Mouse (Mus musculus) liver, adult 2 months (tissue): Measurements from ENCODE around the gene Gm17622. TPM values are rescaled to one million over a fixed set of nuclear protein-coding genes. Genes with fewer than 3 reads are reported as not detected.

Experiments used
- DNase-seq: peaks from one replicate; pipeline ENCODE4 v3.0.0-alpha.2; 2011; ENCODE audit warnings: low read depth, low spot score; ENCODE audit errors: extremely low read depth
- H3K27ac ChIP-seq: fragments of 200-500 bp; replicated peaks from 2 replicates; pipeline ENCODE4 v1.5.1; 2012; ENCODE audit warnings: low read depth, mild to moderate bottlenecking, control low read depth, inconsistent platforms, low read length; ENCODE audit not compliant: insufficient read depth
- H3K27me3 ChIP-seq: fragments of 200-500 bp; 2 replicates; pipeline ENCODE4 v1.6.1; 2012; ENCODE audit warnings: mild to moderate bottlenecking, moderate library complexity, low read length, inconsistent platforms; ENCODE audit not compliant: control insufficient read depth, insufficient read depth
- H3K36me3 ChIP-seq: fragments of 200-500 bp; 2 replicates; pipeline ENCODE4 v1.6.1; 2012; ENCODE audit warnings: low read length, inconsistent platforms; ENCODE audit not compliant: control insufficient read depth, insufficient read depth
- H3K4me1 ChIP-seq: fragments of 200-500 bp; 2 replicates; pipeline ENCODE4 v1.6.1; 2011; ENCODE audit warnings: low read length; ENCODE audit not compliant: control insufficient read depth, insufficient read depth
- H3K4me3 ChIP-seq: fragments of 200-500 bp; 2 replicates; pipeline ENCODE4 v1.5.1; 2011; ENCODE audit warnings: low read depth, mild to moderate bottlenecking, control low read depth, low read length, moderate library complexity; ENCODE audit not compliant: insufficient read depth
- H3K79me2 ChIP-seq: fragments of 200-500 bp; 2 replicates; pipeline ENCODE4 v1.6.1; 2012; ENCODE audit warnings: inconsistent platforms, mild to moderate bottlenecking, low read length, moderate library complexity; ENCODE audit not compliant: control insufficient read depth, insufficient read depth
- H3K9ac ChIP-seq: fragments of 200-500 bp; 2 replicates; pipeline ENCODE4 v1.6.1; 2012; ENCODE audit warnings: low read depth, mild to moderate bottlenecking, control low read depth, inconsistent platforms, low read length
- CTCF ChIP-seq: fragments of 200-500 bp; IDR thresholded peaks from 2 replicates; pipeline ENCODE4 v1.5.1; 2011; ENCODE audit warnings: low read depth, low read length, control low read depth
- POLR2A ChIP-seq: fragments of 200-500 bp; IDR thresholded peaks from 2 replicates; pipeline ENCODE4 v1.6.1; 2011; ENCODE audit warnings: low read length, control low read depth; ENCODE audit not compliant: insufficient read depth; ENCODE audit errors: extremely low read depth
- WGBS: fragments of 180-500 bp; shearing (Covaris S2); methylation state at CpG from one replicate; pipeline ENCODE4 v1.1.7; 2018; 5-methylcytosine and 5-hydroxymethylcytosine counted together
- polyA plus RNA-seq: library from polyadenylated mRNA; depleted of rRNA; stranded (reverse); fragments of >200 nt; gene quantifications from 2 replicates; pipeline ENCODE4 v1.2.3, GENCODE M21; 2012
- total RNA-seq: library from RNA; depleted of rRNA; stranded (reverse); fragments of >200 nt; gene quantifications from 2 replicates; pipeline ENCODE4 v1.2.3, GENCODE M21; 2014

Gm17622 gene
- total and polyA plus RNA-seq, 2 experiments: not detected

DNA sequence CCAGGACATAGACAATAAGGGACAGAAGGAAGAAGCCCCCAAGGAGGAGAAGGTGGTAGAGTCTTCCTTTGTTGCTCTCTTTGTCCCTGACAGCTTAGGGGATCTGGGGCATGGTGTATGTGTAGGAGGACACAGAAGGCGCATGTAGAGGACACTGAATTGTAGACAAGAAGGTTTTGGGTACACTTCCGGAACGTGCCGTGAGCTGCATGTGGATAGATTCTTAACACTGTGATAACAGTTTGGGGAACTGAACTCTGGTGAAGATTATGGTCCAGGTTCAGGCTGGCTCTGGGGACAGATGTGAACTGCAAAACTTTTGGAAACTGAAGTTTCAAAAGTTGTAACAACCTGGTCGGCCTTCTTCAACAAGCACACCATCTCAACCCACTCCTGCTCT lies 33.0 kb upstream of the Gm17622 start:
- H3K79me2 ChIP-seq: no peaks in the 10 kb centered on the region
- no peak overlapping the region for H3K4me3 ChIP-seq
- 94% methylated on average over 5 of the region's 5 CpGs for WGBS
- no peaks in the 10 kb centered on the region for H3K36me3 ChIP-seq
- DNase-seq: no peak
- H3K27me3 ChIP-seq: no peaks in the 10 kb centered on the region
- TF ChIP-seq POLR2A (no peak), CTCF (no peak)
- H3K27ac ChIP-seq: no peak overlapping the region
- no peak overlapping the region for H3K9ac ChIP-seq
- H3K4me1 ChIP-seq: 0 out of 2 replicates have a peak, but pooled peaks cover 3% of the 10 kb centered on the region

- Histone ChIP-seq H3K4me3 (no peak overlapping the region), H3K36me3 (no peaks in the 10 kb centered on the region), H3K9ac (no peak overlapping the region), H3K27me3 (no peaks in the 10 kb centered on the region), H3K4me1 (0 out of 2 replicates have a peak, but pooled peaks cover 3% of the 10 kb centered on the region), H3K27ac (no peak overlapping the region), H3K79me2 (no peaks in the 10 kb centered on the region)
- TF ChIP-seq POLR2A: no peak
- TF ChIP-seq CTCF: no peak
- DNase-seq: no peak
- WGBS: 89% methylated on average over 5 of the region's 5 CpGs
These were observed 32.5 kb upstream of the Gm17622 start for GRCm38 (mm10) chr13:96458018-96458417.

DNA sequence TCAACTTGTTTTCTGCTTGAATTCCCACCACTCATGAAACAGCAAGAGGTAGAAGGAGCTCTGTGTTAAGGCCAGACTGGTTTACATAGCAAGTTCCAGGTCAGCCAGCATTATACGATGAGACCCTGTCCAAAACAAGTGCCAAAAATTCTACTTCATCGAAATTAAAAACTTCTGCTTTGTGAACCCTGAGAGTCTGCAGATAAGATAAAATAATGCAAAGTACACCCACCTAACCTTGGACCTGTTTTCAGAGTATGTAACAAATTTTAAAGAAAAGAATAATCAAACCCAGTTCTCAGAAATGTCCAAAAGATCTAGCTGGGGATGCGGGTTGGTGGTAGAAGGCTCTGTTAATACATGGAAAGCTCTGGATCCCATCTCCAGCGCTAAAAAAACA lies 31.9 kb upstream of the Gm17622 start:
- DNase-seq: no peak
- no peaks in the 10 kb centered on the region for H3K79me2 ChIP-seq
- WGBS: 87% methylated on average over 4 of the region's 4 CpGs
- 0 out of 2 replicates have a peak, but pooled peaks cover 3% of the 10 kb centered on the region for H3K4me1 ChIP-seq
- no peaks in the 10 kb centered on the region for H3K27me3 ChIP-seq
- H3K4me3 ChIP-seq: no peak overlapping the region
- no peak for TF ChIP-seq CTCF
- TF ChIP-seq POLR2A: no peak
- H3K36me3 ChIP-seq: no peaks in the 10 kb centered on the region
- H3K27ac ChIP-seq: no peak overlapping the region
- H3K9ac ChIP-seq: no peak overlapping the region

GRCm38 (mm10) chr13:96462644-96463043 lies 27.9 kb upstream of the Gm17622 start:
- WGBS: 90% methylated on average over 1 of the region's 1 CpGs
- TF ChIP-seq POLR2A (no peak), CTCF (no peak)

DNA sequence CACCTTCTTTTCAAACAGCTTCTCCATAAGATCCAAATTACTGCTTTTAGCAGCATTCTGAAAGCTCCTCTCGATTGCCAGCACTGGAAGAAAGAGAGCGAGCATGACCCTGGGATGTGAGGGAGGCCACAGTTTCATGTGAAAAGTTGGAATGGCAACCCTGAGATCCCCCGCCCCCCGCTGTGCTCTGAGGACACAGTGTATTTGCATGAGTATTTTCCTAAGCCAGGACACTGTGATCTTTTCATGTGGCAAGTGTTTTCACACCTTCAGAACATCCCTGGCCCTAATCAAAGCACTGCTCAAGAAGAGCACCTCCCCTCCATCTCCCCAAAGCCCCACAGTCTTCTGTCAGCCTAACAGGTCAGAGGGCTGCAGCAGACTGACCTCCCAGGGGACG lies 25.2 kb upstream of the Gm17622 start:
- Histone ChIP-seq H3K9ac (no peak overlapping the region), H3K36me3 (no peaks in the 10 kb centered on the region), H3K27me3 (no peaks in the 10 kb centered on the region), H3K4me3 (no peak overlapping the region), H3K4me1 (0 out of 2 replicates have a peak, but pooled peaks cover 3% of the 10 kb centered on the region), H3K27ac (no peak overlapping the region), H3K79me2 (no peaks in the 10 kb centered on the region)
- TF ChIP-seq POLR2A (no peak), CTCF (no peak)
- 75% methylated on average over 5 of the region's 5 CpGs for WGBS
- DNase-seq: no peak

More at GRCm38 (mm10) chr13:96462644-96463043, 27.9 kb upstream of the Gm17622 start:
- no peak overlapping the region for H3K9ac ChIP-seq
- H3K27ac ChIP-seq: no peak overlapping the region
- no peaks in the 10 kb centered on the region for H3K27me3 ChIP-seq
- no peak overlapping the region for H3K4me3 ChIP-seq
- no peaks in the 10 kb centered on the region for H3K36me3 ChIP-seq
- no peak for DNase-seq
- 0 out of 2 replicates have a peak, but pooled peaks cover 3% of the 10 kb centered on the region for H3K4me1 ChIP-seq
- H3K79me2 ChIP-seq: no peaks in the 10 kb centered on the region

GRCm38 (mm10) chr13:96468678-96469077 lies 21.9 kb upstream of the Gm17622 start:
- Histone ChIP-seq H3K9ac (no peak overlapping the region), H3K4me3 (no peak overlapping the region), H3K36me3 (no peaks in the 10 kb centered on the region), H3K27ac (no peak overlapping the region), H3K27me3 (no peaks in the 10 kb centered on the region), H3K79me2 (no peaks in the 10 kb centered on the region), H3K4me1 (no peaks in the 10 kb centered on the region)
- TF ChIP-seq CTCF (no peak), POLR2A (no peak)
- whole genome bisulfite sequencing: 90% methylated on average over 5 of the region's 5 CpGs
- no peak for DNase-seq
